Mouse (Mus musculus): ENCODE data around the gene March6. TPM values are rescaled to one million over a fixed set of nuclear protein-coding genes. Genes with fewer than 3 reads are reported as not detected.
A peak's percentile ranks its signal among the peaks of the same experiment; 100 is the strongest.

Gene March6
- total RNA-seq, 2 experiments from 2014 or later: 32.1 to 59.6 TPM

GRCm38 (mm10) chr15:31526463-31526862 is 4.4 kb downstream of the March6 start:
- no peak for ATAC-seq (replicated peaks; ENCODE audit: low FRiP score, poor library complexity, severe bottlenecking)

GRCm38 (mm10) chr15:31519000-31519399 is 11.9 kb downstream of the March6 start:
- 0 out of 2 replicates have a peak, but pooled peaks have one; percentile 17 for ATAC-seq (replicated peaks; ENCODE audit: low FRiP score, poor library complexity, severe bottlenecking)

- ATAC-seq (replicated peaks; ENCODE audit: low FRiP score, poor library complexity, severe bottlenecking): no peak
These were observed 12.5 kb downstream of the March6 start for GRCm38 (mm10) chr15:31518371-31518770.

GRCm38 (mm10) chr15:31517186-31517585 is 13.7 kb downstream of the March6 start:
- ATAC-seq (replicated peaks; ENCODE audit: low FRiP score, poor library complexity, severe bottlenecking): peak; percentile 37

GRCm38 (mm10) chr15:31511795-31512194 is 19.1 kb downstream of the March6 start:
- ATAC-seq (replicated peaks; ENCODE audit: low FRiP score, poor library complexity, severe bottlenecking): peak; percentile 51; the same call in 1 of the 2 replicates

- peak; percentile 61 for ATAC-seq (replicated peaks; ENCODE audit: low FRiP score, poor library complexity, severe bottlenecking)
These were observed 19.5 kb downstream of the March6 start for GRCm38 (mm10) chr15:31511406-31511771.

GRCm38 (mm10) chr15:31510477-31511405 is 20.1 kb downstream of the March6 start:
- peak; percentile 44 for ATAC-seq (replicated peaks; ENCODE audit: low FRiP score, poor library complexity, severe bottlenecking)

GRCm38 (mm10) chr15:31505082-31505481 is 25.8 kb downstream of the March6 start:
- no peak for ATAC-seq (replicated peaks; ENCODE audit: low FRiP score, poor library complexity, severe bottlenecking)

GRCm38 (mm10) chr15:31503447-31503846 is 27.4 kb downstream of the March6 start:
- ATAC-seq (replicated peaks; ENCODE audit: low FRiP score, poor library complexity, severe bottlenecking): no peak

GRCm38 (mm10) chr15:31502996-31503395 is 27.9 kb downstream of the March6 start:
- no peak; the same call in 1 of the 2 replicates for ATAC-seq (replicated peaks; ENCODE audit: low FRiP score, poor library complexity, severe bottlenecking)

GRCm38 (mm10) chr15:31502313-31502712 is 28.5 kb downstream of the March6 start:
- ATAC-seq (replicated peaks; ENCODE audit: low FRiP score, poor library complexity, severe bottlenecking): peak; percentile 72

- ATAC-seq (replicated peaks; ENCODE audit: low FRiP score, poor library complexity, severe bottlenecking): no peak
These were observed 36.0 kb downstream of the March6 start for GRCm38 (mm10) chr15:31494803-31495202.

GRCm38 (mm10) chr15:31494310-31494709 is 36.5 kb downstream of the March6 start:
- ATAC-seq (replicated peaks; ENCODE audit: low FRiP score, poor library complexity, severe bottlenecking): no peak

GRCm38 (mm10) chr15:31487407-31487806 is 43.4 kb downstream of the March6 start:
- ATAC-seq (replicated peaks; ENCODE audit: low FRiP score, poor library complexity, severe bottlenecking): no peak

GRCm38 (mm10) chr15:31476678-31477077 is 54.2 kb downstream of the March6 start:
- ATAC-seq (replicated peaks; ENCODE audit: low FRiP score, poor library complexity, severe bottlenecking): no peak

GRCm38 (mm10) chr15:31472645-31473574 is 57.9 kb downstream of the March6 start:
- ATAC-seq (replicated peaks; ENCODE audit: low FRiP score, poor library complexity, severe bottlenecking): no peak

- ATAC-seq (replicated peaks; ENCODE audit: low FRiP score, poor library complexity, severe bottlenecking): no peak
These were observed 59.3 kb downstream of the March6 start for GRCm38 (mm10) chr15:31471529-31471928.

GRCm38 (mm10) chr15:31469497-31469896 is 61.4 kb downstream of the March6 start:
- ATAC-seq (replicated peaks; ENCODE audit: low FRiP score, poor library complexity, severe bottlenecking): no peak

- ATAC-seq (replicated peaks; ENCODE audit: low FRiP score, poor library complexity, severe bottlenecking): no peak
These were observed 62.0 kb downstream of the March6 start for GRCm38 (mm10) chr15:31468806-31469205.

GRCm38 (mm10) chr15:31466749-31467148 is 64.1 kb downstream of the March6 start:
- ATAC-seq (replicated peaks; ENCODE audit: low FRiP score, poor library complexity, severe bottlenecking): no peak

All from erythroblast, adult 5-6 weeks (primary cell).